Mouse (Mus musculus) testis, adult 2 months (tissue): ENCODE measurements around the gene Muc2. TPM values are rescaled to one million over a fixed set of nuclear protein-coding genes. Genes with fewer than 3 reads are reported as not detected.

Experiments used
- H3K27ac ChIP-seq: fragments of 200-500 bp; 2 replicates; pipeline ENCODE4 v1.5.1; 2012; ENCODE audit warnings: low read depth, low read length; ENCODE audit not compliant: control insufficient read depth, insufficient read depth
- H3K27me3 ChIP-seq: fragments of 200-500 bp; 2 replicates; pipeline ENCODE4 v1.6.1; 2012; ENCODE audit warnings: mild to moderate bottlenecking, low read length, moderate library complexity; ENCODE audit not compliant: control insufficient read depth, insufficient read depth
- H3K36me3 ChIP-seq: fragments of 200-500 bp; 2 replicates; pipeline ENCODE4 v1.6.1; 2012; ENCODE audit warnings: mild to moderate bottlenecking, low read length; ENCODE audit not compliant: control insufficient read depth, insufficient read depth
- H3K4me1 ChIP-seq: fragments of 200-500 bp; 2 replicates; pipeline ENCODE4 v1.6.1; 2012; ENCODE audit warnings: low read length; ENCODE audit not compliant: control insufficient read depth, insufficient read depth
- H3K4me3 ChIP-seq: fragments of 200-500 bp; 2 replicates; pipeline ENCODE4 v1.5.1; 2012; ENCODE audit warnings: low read depth, mild to moderate bottlenecking, low read length, moderate library complexity, mixed read lengths; ENCODE audit not compliant: control insufficient read depth
- CTCF ChIP-seq: fragments of 200-500 bp; IDR thresholded peaks from 2 replicates; pipeline ENCODE4 v1.5.1; 2012; ENCODE audit warnings: low read depth, mild to moderate bottlenecking, inconsistent platforms, low read length, moderate library complexity; ENCODE audit not compliant: control insufficient read depth, insufficient read depth, insufficient replicate concordance
- POLR2A ChIP-seq: fragments of 200-500 bp; IDR thresholded peaks from 2 replicates; pipeline ENCODE4 v1.6.1; 2012; ENCODE audit warnings: low read depth, mild to moderate bottlenecking, inconsistent platforms, low read length, moderate library complexity; ENCODE audit not compliant: control insufficient read depth
- polyA plus RNA-seq: library from polyadenylated mRNA; depleted of rRNA; stranded (reverse); fragments of >200 nt; gene quantifications from 2 replicates; pipeline ENCODE4 v1.2.3, GENCODE M21; 2012

Gene Muc2
- polyA plus RNA-seq, 1 experiment, result 1.8 TPM

DNA sequence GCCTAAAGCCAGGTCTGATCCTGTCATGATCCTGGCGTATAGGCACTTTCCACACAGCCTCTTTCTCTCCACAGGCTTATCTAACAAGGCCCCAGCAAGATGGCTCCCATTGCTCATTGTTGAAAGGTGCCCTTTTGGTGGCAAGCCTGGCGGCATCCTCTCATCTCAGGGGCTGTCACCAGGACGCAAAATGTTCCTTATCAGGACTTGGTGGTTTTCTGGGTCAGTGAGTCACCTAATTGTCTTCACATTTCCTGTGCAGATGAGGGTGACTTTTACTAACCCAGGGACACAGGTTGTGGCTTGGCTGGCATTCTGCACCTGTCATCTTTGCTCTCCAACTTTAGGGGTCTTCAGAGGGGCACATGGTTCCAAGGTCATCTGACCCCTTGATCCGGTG, 68.2 kb downstream of the Muc2 start:
- Histone ChIP-seq H3K4me1 (no peaks in the 10 kb centered on the region), H3K27ac (no peak overlapping the region), H3K36me3 (no peaks in the 10 kb centered on the region), H3K27me3 (no peaks in the 10 kb centered on the region), H3K4me3 (no peak overlapping the region)
- TF ChIP-seq CTCF (no peak), POLR2A (no peak)

- Histone ChIP-seq H3K27me3 (no peaks in the 10 kb centered on the region), H3K36me3 (no peaks in the 10 kb centered on the region), H3K4me3 (no peak overlapping the region), H3K27ac (no peak overlapping the region), H3K4me1 (no peaks in the 10 kb centered on the region)
- TF ChIP-seq CTCF (no peak), POLR2A (no peak)
These were observed 80.4 kb downstream of the Muc2 start for GRCm38 (mm10) chr7:141770521-141770920.

- H3K36me3 ChIP-seq, result no peaks in the 10 kb centered on the region
- TF ChIP-seq CTCF, result no peak
- no peak for TF ChIP-seq POLR2A
- H3K27me3 ChIP-seq, result no peaks in the 10 kb centered on the region
- no peaks in the 10 kb centered on the region for H3K4me1 ChIP-seq
- H3K4me3 ChIP-seq, result no peak overlapping the region
- no peak overlapping the region for H3K27ac ChIP-seq
These were observed 80.8 kb downstream of the Muc2 start for GRCm38 (mm10) chr7:141770988-141771387.

- Histone ChIP-seq H3K27ac (no peak overlapping the region), H3K36me3 (no peaks in the 10 kb centered on the region), H3K27me3 (no peaks in the 10 kb centered on the region), H3K4me1 (no peaks in the 10 kb centered on the region), H3K4me3 (no peak overlapping the region)
- TF ChIP-seq POLR2A, result no peak
- no peak for TF ChIP-seq CTCF
These were observed 82.0 kb downstream of the Muc2 start for GRCm38 (mm10) chr7:141772058-141772557.

DNA sequence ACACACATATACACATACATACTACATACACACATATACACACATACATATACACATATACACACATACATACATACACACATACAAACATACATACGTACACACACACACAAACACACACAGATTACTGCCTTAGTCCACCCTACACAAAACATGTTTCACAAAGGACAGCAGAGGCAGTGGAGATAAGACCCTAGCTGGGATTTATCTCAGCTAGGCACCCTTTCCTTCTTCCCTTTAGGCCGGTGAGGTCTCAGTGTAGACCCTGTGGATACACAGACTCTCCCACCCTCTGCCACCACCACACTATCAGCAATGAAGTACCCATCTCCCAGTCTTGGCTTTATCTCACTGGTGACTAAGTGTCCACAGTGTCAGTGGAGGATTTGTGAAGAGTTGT, 84.7 kb downstream of the Muc2 start:
- TF ChIP-seq POLR2A, result no peak
- TF ChIP-seq CTCF, result no peak
- no peak overlapping the region for H3K4me3 ChIP-seq
- no peak overlapping the region for H3K27ac ChIP-seq
- no peaks in the 10 kb centered on the region for H3K27me3 ChIP-seq
- no peaks in the 10 kb centered on the region for H3K36me3 ChIP-seq
- H3K4me1 ChIP-seq, result no peaks in the 10 kb centered on the region

- TF ChIP-seq POLR2A (no peak), CTCF (no peak)
- H3K4me3 ChIP-seq, result no peak overlapping the region
- H3K27me3 ChIP-seq, result no peaks in the 10 kb centered on the region
These were observed 86.1 kb downstream of the Muc2 start for GRCm38 (mm10) chr7:141776199-141776598.

GRCm38 (mm10) chr7:141788677-141789452, 98.7 kb downstream of the Muc2 start, which contains the start of gene Muc5ac:
Muc5ac (plus strand) TSS chr7:141788972.
- no peaks in the 10 kb centered on the region for H3K4me1 ChIP-seq
- H3K27me3 ChIP-seq, result no peaks in the 10 kb centered on the region
- no peak for TF ChIP-seq CTCF
- no peak for TF ChIP-seq POLR2A
- H3K27ac ChIP-seq, result no peak within 1 kb of the TSS
- no peaks in the 10 kb centered on the region for H3K36me3 ChIP-seq
- H3K4me3 ChIP-seq, result no peak within 1 kb of the TSS

More at GRCm38 (mm10) chr7:141776199-141776598, 86.1 kb downstream of the Muc2 start:
- Histone ChIP-seq H3K36me3 (no peaks in the 10 kb centered on the region), H3K4me1 (no peaks in the 10 kb centered on the region), H3K27ac (no peak overlapping the region)

DNA sequence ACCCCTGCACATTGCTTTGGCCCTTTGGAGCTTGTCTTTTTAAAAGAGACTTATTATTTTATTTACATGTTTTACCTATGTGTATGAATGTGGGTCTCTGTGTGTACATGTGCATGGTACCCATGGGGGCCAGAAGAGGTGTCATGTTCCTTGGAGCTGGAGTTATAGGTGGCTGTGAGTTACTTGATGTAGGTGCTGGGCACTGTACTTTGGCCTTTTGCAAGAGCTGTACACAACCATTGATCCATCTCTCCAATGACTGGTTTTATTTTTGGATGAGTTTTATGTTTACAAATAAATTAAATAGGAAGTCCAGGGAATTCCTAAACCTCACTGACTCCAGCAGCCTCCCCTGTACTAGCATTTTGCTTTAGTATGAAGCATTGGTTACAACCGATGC, 104.1 kb downstream of the Muc2 start:
- Histone ChIP-seq H3K27me3 (no peaks in the 10 kb centered on the region), H3K27ac (no peak overlapping the region), H3K36me3 (no peaks in the 10 kb centered on the region), H3K4me3 (no peak overlapping the region), H3K4me1 (no peaks in the 10 kb centered on the region)
- TF ChIP-seq POLR2A (no peak), CTCF (no peak)
